Mouse (Mus musculus) cerebellum, adult 2 months (tissue): Measurements from ENCODE around the gene Bad.

Experiments
- CTCF ChIP-seq: fragments of 200-500 bp; IDR thresholded peaks from 2 replicates; pipeline ENCODE4 v1.5.1; 2011; ENCODE audit warnings: low read depth, mild to moderate bottlenecking, control low read depth, low read length, moderate library complexity, borderline replicate concordance; ENCODE audit not compliant: insufficient read depth
- POLR2A ChIP-seq: fragments of 200-500 bp; IDR thresholded peaks from 2 replicates; pipeline ENCODE4 v1.6.1; 2011; ENCODE audit warnings: low read length, control low read depth, borderline replicate concordance; ENCODE audit not compliant: insufficient read depth

DNA sequence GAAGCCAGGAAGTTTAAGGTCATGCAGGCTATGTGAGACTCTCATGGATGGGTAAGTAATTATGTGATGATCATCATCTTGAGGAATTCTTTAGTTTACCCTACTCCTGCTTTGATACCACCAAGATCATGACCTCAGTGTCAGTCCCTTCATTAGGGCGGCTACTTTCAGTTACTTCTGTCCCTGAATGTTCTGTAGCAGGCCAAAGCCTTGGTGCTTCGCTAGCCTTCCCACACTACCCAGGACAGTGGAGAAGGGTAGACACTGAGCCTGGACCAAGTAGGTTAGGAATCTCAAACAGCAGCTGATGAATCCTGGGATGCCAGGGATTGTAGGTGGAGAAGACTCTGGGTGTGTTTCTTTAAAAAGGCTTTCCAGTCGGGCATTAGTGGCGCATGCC lies 39.8 kb downstream of the Bad start:
- TF ChIP-seq CTCF = no peak
- TF ChIP-seq POLR2A = no peak
